Mouse (Mus musculus) thymus, adult 2 months (tissue): ENCODE results near the gene Wnt4. TPM values are rescaled to one million over a fixed set of nuclear protein-coding genes. Genes with fewer than 3 reads are reported as not detected.

Source experiments
- DNase-seq: peaks from one replicate; pipeline ENCODE4 v3.0.0; 2021
- H3K27ac ChIP-seq: fragments of 200-500 bp; 2 replicates; pipeline ENCODE4 v1.5.1; 2012; ENCODE audit warnings: low read length, control low read depth; ENCODE audit not compliant: control insufficient read depth, insufficient read depth
- H3K27me3 ChIP-seq: fragments of 200-500 bp; 2 replicates; pipeline ENCODE4 v1.6.1; 2012; ENCODE audit warnings: mild to moderate bottlenecking, low read length, moderate library complexity, mixed read lengths; ENCODE audit not compliant: control insufficient read depth, insufficient read depth
- H3K36me3 ChIP-seq: fragments of 200-500 bp; 2 replicates; pipeline ENCODE4 v1.6.1; 2012; ENCODE audit warnings: mild to moderate bottlenecking, low read length, moderate library complexity; ENCODE audit not compliant: control insufficient read depth, insufficient read depth
- H3K4me1 ChIP-seq: fragments of 200-500 bp; replicated peaks from 2 replicates; pipeline ENCODE4 v1.6.1; 2012; ENCODE audit warnings: low read length; ENCODE audit not compliant: control insufficient read depth, insufficient read depth
- H3K4me3 ChIP-seq: fragments of 200-500 bp; 2 replicates; pipeline ENCODE4 v1.5.1; 2012; ENCODE audit warnings: mild to moderate bottlenecking, low read length, control low read depth, moderate library complexity; ENCODE audit not compliant: control insufficient read depth, insufficient read depth
- CTCF ChIP-seq: fragments of 200-500 bp; IDR thresholded peaks from 2 replicates; pipeline ENCODE4 v1.5.1; 2012; ENCODE audit warnings: mild to moderate bottlenecking, control low read depth, low read length, moderate library complexity, borderline replicate concordance; ENCODE audit not compliant: control insufficient read depth, poor library complexity, insufficient read depth; ENCODE audit errors: extremely low read depth
- POLR2A ChIP-seq: fragments of 200-500 bp; IDR thresholded peaks from 2 replicates; pipeline ENCODE4 v1.6.1; 2012; ENCODE audit warnings: mild to moderate bottlenecking, low read length, control low read depth, moderate library complexity; ENCODE audit not compliant: control insufficient read depth, poor library complexity, insufficient read depth; ENCODE audit errors: extremely low read depth
- WGBS: fragments of 180-500 bp; shearing (Covaris S2); methylation state at CpG from one replicate; pipeline ENCODE4 v1.1.7; 2018; 5-methylcytosine and 5-hydroxymethylcytosine counted together
- polyA plus RNA-seq: library from polyadenylated mRNA; depleted of rRNA; stranded (reverse); fragments of >200 nt; gene quantifications from 2 replicates; pipeline ENCODE4 v1.2.3, GENCODE M21; 2012

The Wnt4 gene
- polyA plus RNA-seq, 1 experiment, result 9.1 TPM

DNA sequence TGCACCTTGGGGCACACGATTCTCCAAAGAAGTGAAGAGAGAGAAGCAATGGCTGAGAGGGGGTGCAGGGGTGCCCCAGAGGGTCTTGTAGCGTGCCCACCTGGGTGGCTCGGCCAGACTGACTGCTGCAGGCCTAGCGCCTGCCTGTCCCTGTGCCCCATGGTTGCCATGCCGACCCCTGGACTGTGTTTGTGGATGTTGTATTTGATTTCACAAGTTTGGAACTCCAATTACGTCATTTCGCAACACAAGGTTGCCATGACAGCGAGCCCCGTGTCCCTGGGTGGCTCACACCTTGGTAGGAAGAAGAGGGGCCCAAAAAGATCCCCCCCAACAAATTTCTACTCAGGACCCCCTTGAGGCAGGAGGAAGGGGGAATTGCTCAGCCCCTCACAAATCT is 32.4 kb upstream of the Wnt4 start:
- WGBS, result 84% methylated on average over 9 of the region's 9 CpGs
- H3K36me3 ChIP-seq, result no peaks in the 10 kb centered on the region
- H3K4me3 ChIP-seq, result no peak overlapping the region
- DNase-seq, result no peak
- no peak for TF ChIP-seq POLR2A
- TF ChIP-seq CTCF, result no peak
- H3K27me3 ChIP-seq, result no peaks in the 10 kb centered on the region
- no peaks in the 10 kb centered on the region for H3K4me1 ChIP-seq
- H3K27ac ChIP-seq, result no peak overlapping the region

DNA sequence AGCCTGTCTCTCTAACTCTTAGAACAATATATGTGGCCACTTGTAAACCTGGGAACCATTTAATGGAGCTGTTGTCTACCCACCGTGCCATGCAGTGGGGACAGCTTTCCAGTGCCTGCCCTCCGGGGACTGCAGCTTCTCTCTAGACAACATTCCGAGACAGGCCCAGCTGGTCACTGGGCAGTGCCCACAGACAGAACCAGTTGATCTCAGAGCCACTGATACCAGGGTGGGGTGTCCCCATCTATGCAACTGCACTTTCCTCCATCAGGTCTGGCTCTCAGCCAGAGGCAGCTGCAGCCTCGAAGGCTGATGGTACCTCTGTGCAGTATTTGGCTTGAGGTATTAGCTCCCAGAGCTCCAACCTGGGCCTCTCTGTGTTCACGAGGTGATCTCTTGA is 27.0 kb upstream of the Wnt4 start:
- TF ChIP-seq POLR2A, result no peak
- no peak for TF ChIP-seq CTCF
- DNase-seq, result no peak
- H3K4me3 ChIP-seq, result no peak overlapping the region
- no peaks in the 10 kb centered on the region for H3K4me1 ChIP-seq
- no peaks in the 10 kb centered on the region for H3K36me3 ChIP-seq
- H3K27ac ChIP-seq, result no peak overlapping the region
- WGBS, result 81% methylated on average over 5 of the region's 5 CpGs
- H3K27me3 ChIP-seq, result no peaks in the 10 kb centered on the region

DNA sequence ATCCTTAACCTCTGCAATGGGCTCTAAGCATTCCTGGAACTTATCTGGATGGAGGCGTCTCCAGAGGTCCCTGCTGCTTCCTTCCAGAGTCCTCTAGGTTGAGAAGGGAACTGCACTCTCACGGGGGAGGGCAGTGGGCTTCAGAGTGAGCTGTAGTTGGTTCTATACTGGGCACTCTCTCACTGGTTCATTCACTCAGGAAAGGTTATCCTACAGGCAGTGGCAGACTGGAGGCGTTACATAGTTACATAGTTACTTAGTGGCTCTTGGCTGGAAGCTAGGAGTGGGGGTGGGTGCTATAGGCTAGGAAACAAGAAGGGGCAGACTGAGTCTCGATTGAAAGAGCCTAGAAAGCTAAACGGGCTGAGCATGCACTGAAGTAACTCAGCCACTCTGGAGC is 26.4 kb upstream of the Wnt4 start:
- Histone ChIP-seq H3K27me3 (no peaks in the 10 kb centered on the region), H3K4me3 (no peak overlapping the region), H3K4me1 (no peaks in the 10 kb centered on the region), H3K27ac (no peak overlapping the region), H3K36me3 (no peaks in the 10 kb centered on the region)
- TF ChIP-seq POLR2A, result no peak
- TF ChIP-seq CTCF, result no peak
- DNase-seq, result no peak
- WGBS, result 86% methylated on average over 5 of the region's 5 CpGs

DNA sequence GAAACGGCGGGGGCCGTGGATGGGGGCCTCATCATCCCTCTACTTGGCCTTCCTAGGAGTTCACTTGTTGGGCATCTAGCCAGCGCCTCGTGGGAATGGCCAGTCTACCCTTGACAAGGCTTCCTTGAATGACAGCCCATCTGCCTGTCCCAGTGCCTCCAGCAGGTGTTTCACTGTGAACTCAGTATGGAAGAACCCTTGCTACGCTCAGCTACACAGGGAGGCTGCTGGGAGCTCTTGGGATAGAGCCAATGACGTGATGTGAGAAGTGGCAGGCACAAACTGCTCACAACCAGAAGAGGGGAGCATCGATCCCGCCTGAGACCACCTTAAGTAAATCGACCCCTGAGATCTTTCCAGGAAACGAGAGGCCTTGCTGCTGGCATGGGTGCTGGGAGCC is 23.7 kb upstream of the Wnt4 start:
- no peak overlapping the region for H3K27ac ChIP-seq
- 82% methylated on average over 11 of the region's 11 CpGs for WGBS
- H3K4me3 ChIP-seq, result no peak overlapping the region
- H3K27me3 ChIP-seq, result no peaks in the 10 kb centered on the region
- H3K4me1 ChIP-seq, result no peaks in the 10 kb centered on the region
- TF ChIP-seq POLR2A (no peak), CTCF (no peak)
- H3K36me3 ChIP-seq, result no peaks in the 10 kb centered on the region
- no peak for DNase-seq

DNA sequence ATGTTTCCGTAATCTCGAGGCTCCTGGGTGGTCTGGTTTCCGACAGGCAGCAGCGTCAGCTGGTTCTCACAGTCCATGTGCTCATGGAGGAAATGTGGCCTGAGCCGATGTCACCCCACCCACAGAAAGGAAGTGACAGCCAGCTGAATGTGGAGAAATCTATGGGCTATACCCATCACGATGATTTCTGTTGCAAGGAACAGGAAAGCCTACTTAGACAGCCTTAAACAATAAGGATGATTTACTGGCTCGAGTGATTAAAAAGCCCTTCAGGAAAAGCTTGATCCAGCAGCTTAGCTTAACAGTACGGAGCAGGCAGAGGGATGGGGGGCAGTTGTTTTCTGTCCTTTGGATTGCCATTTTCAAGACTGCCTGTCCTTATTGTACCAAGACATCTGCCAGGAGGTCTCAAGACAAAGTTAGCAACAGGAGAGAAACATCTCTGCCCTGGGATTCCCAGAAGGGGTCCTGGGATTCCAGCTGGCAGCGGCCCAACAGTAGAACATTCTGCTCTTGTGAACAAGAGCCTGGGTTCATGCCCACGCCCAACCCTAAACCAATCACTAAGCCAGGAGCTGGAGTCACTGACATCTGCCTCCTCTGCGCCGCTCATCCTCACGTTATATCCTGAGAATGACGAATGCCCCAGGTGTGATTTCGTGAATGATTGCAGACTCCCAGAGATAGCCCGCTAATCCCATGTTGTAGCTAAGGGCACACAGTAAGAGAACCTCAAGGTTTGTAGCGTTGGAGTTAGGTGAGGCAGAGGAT is 22.9 kb upstream of the Wnt4 start:
- H3K27me3 ChIP-seq, result no peaks in the 10 kb centered on the region
- no peak for DNase-seq
- H3K4me1 ChIP-seq, result no peaks in the 10 kb centered on the region
- WGBS, result 57% methylated on average over 17 of the region's 17 CpGs
- H3K36me3 ChIP-seq, result no peaks in the 10 kb centered on the region
- no peak overlapping the region for H3K4me3 ChIP-seq
- H3K27ac ChIP-seq, result no peak overlapping the region
- TF ChIP-seq CTCF, result no peak
- no peak for TF ChIP-seq POLR2A

DNA sequence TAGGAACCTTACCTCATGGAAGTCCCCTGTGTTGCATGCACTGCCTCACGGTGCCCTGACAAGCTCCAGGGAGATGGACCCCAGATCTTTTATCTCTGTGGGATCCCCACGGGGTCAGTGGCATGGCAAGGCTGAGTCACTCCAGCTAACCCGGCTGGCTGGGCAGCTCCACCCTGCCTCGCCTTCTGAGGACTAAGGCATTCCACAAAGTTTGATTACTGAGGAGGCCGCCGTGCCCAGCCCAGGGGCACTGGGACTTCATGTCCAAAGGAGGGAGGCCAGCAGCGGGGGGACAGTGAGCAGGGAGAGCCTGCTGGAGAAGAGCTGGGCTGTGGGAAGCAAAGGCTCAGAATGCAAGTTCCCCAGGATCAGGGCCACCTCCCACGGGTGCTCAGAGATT is 21.7 kb upstream of the Wnt4 start:
- Histone ChIP-seq H3K27ac (no peak overlapping the region), H3K27me3 (no peaks in the 10 kb centered on the region), H3K4me1 (no peaks in the 10 kb centered on the region), H3K36me3 (no peaks in the 10 kb centered on the region), H3K4me3 (no peak overlapping the region)
- no peak for DNase-seq
- no peak for TF ChIP-seq POLR2A
- TF ChIP-seq CTCF, result no peak
- WGBS, result 93% methylated on average over 8 of the region's 8 CpGs

DNA sequence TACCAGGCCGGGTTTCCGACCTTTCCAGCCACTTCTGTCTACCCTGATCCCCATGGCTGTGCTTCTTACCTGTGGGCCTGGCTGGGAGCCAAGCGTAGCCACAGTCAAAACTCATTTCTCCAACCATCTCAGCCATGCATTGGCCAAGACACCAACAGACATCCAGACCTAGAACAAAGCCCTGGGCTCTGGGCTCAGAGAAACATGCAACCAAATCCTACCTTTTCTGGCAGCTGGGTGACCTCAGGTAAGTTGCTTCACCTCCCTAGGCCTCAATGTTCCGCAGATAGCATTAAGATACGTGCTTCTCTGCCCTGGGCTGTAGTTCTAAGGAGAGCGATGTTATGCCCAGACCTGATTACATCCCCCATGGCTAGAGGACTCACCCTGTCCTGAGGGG is 15.5 kb upstream of the Wnt4 start:
- H3K4me3 ChIP-seq, result no peak overlapping the region
- TF ChIP-seq POLR2A, result no peak
- no peak for TF ChIP-seq CTCF
- H3K27ac ChIP-seq, result no peak overlapping the region
- WGBS, result 55% methylated on average over 6 of the region's 6 CpGs
- peaks cover 8% of the 10 kb centered on the region for H3K4me1 ChIP-seq
- H3K27me3 ChIP-seq, result no peaks in the 10 kb centered on the region
- H3K36me3 ChIP-seq, result no peaks in the 10 kb centered on the region
- DNase-seq, result no peak
